Mouse (Mus musculus): ENCODE results near the gene Cdc42ep3.

The Cdc42ep3 gene

GRCm38 (mm10) chr17:79345001-79345709, 9.7 kb downstream of the Cdc42ep3 start:
- no peak for DNase-seq (ENCODE audit: low read depth, low spot score)

- no peak for DNase-seq (ENCODE audit: low read depth, low spot score)
These were observed 11.5 kb downstream of the Cdc42ep3 start for GRCm38 (mm10) chr17:79343334-79343946.

- no peak for DNase-seq (ENCODE audit: low read depth, low spot score)
These were observed 12.1 kb downstream of the Cdc42ep3 start for GRCm38 (mm10) chr17:79342639-79343333.

- no peak for DNase-seq (ENCODE audit: low read depth, low spot score)
These were observed 12.9 kb downstream of the Cdc42ep3 start for GRCm38 (mm10) chr17:79341946-79342470.

GRCm38 (mm10) chr17:79337494-79337893, 17.4 kb downstream of the Cdc42ep3 start:
- no peak for DNase-seq (ENCODE audit: low read depth, low spot score)

DNA sequence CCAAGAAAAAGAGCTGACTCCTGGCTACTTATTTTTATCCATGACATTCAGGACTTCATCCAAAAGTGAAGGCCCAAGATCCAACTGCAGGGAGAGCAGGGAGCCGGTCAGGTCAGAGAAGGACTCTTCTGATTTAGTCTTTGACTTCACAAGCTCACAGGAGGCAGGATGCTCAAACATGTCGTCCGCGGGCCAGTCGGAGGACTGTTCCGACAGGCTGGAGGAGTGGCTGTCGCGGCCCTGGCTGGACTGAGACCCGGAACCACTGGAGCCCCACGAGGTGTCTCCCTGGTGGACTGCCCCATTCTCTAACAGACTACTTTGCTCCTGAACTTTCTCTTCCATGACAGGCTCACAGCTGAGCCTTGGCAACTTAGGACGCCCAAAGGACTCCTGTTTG, 20.2 kb downstream of the Cdc42ep3 start:
- no peak for DNase-seq (ENCODE audit: low read depth, low spot score)

DNA sequence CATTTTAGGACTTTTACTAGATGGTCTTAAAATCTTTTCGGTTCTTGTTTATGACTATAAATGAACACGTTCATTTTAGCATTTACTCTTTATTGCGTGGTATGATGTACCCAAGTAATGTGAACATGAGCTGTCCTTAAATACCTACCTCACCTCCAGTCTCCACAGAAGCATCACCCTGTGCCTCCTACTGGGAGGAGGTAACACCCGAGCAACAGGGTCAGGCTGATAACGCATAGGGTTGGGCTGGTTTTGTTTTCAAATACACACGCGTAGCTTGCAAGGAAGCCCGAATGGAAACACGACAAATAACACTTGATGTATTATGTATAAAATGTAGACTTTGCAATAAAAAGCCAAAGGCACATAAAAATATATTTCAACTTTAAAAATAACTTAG, 21.2 kb downstream of the Cdc42ep3 start:
- DNase-seq (ENCODE audit: low read depth, low spot score) = no peak

GRCm38 (mm10) chr17:79332864-79333263, 22.0 kb downstream of the Cdc42ep3 start:
- DNase-seq (ENCODE audit: low read depth, low spot score) = no peak

DNA sequence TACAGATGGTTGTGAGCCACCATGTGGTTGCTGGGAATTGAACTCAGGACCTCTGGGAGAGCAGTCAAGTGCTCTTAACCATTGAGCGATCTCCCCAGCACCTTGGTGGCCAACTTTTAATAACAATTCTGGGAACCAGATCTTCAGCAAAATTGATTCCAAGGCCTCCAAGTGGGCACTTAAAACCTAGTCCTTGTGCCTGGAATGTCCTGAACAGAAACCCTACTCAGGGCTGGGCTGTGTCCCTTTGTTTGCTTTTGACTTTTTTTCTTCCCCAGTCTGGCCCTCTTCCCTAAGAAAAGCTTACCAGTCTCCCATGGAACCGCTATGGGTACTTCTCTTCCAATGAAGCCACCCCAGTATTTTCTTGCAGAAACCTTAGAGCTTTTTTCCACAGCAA, 24.5 kb downstream of the Cdc42ep3 start:
- DNase-seq (ENCODE audit: low read depth, low spot score) = no peak

DNA sequence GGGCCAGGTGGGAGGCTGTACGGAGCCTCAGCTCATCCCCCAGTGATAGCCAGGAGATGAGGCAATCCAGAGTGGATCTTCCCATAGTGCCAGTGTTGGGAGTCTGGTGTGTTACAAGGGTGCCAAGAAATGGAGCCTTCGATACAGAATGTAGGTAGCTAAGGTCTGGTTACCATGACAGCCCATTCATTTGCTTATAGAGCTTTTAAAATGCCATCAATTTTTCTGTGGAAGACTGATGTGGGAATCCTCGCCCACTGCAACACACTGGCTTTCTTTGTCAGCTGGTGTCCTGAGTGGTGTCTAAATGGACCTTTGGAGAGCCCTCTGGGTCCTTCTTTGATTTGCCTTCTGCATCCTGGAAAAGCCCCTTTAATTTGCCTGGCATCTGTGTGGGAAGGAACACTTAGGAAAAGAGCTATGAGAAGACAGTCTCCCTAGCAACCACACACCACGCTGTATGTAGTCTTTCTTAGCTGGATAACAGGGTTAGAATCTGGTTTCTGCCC, 28.0 kb downstream of the Cdc42ep3 start:
- no peak for DNase-seq (ENCODE audit: low read depth, low spot score)

DNA sequence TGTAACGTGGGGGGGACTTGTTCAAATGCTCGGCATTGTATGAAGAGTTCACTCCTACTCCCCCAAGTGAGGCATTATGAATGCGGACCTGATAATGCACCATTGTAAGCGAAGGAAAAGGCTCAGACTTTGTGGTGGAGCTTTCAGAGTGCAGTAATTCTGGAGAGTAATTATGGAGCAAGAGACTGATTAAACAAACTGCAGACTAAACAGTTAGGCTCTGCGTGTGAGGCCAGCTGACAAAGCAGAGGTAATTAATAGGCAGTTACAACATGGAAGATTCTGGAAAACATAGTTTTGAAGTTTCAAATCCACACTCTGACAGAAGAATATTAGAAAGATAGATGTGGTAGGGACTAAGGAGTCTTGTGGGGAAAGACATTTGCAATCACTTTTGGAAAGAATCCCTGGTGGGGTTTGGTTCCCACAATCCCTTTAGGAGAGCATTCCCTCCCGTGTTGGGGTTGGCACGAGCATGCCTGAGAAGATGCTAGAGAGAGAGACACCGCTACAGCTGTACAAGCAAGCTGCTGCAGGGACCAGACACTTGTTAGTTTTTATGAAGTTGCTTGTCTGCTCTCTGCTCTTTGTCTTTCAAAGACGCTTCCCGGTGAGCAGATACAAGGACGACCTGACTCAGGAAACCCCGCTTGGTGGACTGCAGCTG, 37.7 kb downstream of the Cdc42ep3 start:
- no peak for DNase-seq (ENCODE audit: low read depth, low spot score)

GRCm38 (mm10) chr17:79315415-79316094, 39.3 kb downstream of the Cdc42ep3 start:
- no peak for DNase-seq (ENCODE audit: low read depth, low spot score)

DNA sequence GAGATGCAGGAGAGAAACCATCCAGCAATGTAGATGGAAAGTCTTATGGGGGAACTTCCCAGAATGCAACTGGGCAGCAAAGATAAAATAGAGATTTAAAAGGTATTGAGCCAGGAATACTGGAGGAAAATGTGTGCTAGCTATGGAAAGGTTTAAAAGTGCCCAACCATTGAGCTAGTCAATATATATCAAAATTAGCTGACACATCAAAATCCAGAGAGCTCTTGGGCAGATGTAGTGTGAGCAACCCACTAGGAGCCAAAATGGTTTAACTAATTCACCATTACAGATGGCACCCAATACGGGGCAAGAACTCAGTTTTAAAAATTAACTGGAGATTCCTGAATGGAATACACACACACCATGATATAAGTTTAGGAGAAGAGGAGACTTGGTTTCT, 44.4 kb downstream of the Cdc42ep3 start:
- DNase-seq (ENCODE audit: low read depth, low spot score) = no peak

DNA sequence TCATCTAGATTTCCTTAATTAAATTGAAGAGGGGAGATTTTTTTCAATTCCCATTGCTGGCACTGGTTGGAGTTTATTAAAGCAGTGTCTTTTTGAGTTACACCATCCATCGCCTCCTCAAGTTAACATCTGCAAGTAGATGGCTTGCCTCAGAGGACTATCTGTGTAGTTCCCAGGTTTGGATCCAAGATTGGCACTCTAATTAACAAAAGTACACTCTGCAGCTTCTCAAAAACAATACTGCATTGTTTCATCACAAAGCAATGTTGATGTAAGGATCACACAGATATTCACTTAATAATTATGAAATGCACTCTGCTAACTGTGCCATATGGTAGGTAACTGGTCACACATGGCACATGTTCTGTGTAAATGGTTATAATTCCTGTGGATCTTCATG, 45.4 kb downstream of the Cdc42ep3 start:
- DNase-seq (ENCODE audit: low read depth, low spot score) = no peak

DNA sequence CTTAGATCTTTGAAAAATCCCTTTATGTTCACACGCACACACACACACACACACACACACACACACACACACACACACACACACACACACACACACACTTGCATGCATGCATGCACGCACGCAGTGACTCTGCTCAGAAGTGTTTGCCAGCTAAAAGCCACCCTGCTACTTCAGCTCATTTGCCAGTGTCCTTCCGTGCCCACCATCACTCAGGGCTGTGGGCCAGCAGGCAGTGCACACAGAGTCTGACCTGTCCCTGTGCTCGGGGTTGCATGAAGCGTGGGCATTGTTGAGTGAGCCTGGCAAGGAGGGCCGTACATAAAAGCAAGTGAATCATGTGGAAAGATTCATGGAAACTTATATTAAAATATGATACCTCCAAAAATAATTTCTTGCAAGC, 49.2 kb downstream of the Cdc42ep3 start:
- no peak for DNase-seq (ENCODE audit: low read depth, low spot score)

DNA sequence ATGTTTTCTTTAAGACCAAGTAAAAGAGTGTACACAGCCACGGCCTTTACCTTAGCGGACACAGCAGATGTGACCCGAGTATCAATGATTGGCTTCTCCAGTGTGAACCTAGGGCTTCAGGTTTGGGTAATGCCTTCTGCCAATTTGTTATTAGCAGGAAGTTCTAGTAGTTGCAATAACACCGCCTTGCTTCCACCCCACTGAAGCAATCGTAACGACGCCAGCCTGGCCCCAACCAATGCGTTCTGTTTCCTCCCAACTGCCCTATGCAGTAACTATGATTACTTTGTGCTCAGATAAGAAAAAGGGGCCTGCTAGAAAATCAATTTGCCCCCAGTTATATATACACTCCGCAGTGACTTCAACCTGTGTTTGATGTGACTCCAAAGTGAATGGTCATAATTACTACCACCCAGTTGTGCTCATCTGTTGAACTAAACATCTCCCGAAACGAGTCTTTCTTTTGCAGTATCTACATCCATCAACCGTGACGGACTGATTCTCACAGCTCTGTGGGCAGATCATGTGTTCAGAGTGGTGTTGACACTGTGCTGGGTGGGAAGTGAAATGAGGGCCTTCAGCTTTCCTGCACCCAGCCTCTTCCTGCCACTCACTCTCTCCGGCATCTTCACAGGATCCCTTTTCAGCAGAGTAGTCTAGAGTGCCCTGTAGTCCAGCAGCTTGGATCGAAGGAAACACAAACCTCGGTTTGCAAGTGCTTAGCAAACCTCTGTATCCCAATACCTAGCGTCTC, 51.0 kb downstream of the Cdc42ep3 start:
- DNase-seq (ENCODE audit: low read depth, low spot score) = no peak

DNA sequence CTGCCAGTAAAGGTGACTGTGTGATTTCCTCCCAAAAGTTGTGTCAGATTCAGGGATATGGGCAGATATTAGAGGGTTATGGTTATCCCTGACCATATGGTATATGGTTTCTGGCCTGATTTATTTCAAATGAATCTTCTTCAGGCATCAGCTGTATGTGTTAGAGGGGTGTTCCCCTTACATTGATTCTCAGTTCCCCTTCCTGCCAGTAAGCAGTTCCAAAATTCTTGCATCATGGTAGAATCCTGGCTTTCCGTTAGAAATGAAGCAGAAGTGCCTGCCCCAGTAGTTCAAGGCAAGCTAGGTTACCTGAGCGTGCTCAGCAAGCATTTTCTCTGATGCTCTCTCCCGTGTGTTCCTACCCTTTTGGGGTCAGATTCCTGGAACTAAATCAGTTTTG, 51.7 kb downstream of the Cdc42ep3 start:
- no peak for DNase-seq (ENCODE audit: low read depth, low spot score)

GRCm38 (mm10) chr17:79299925-79300324, 55.0 kb downstream of the Cdc42ep3 start:
- no peak for DNase-seq (ENCODE audit: low read depth, low spot score)

- DNase-seq (ENCODE audit: low read depth, low spot score) = no peak
These were observed 55.9 kb downstream of the Cdc42ep3 start for GRCm38 (mm10) chr17:79298968-79299367.

- no peak for DNase-seq (ENCODE audit: low read depth, low spot score)
These were observed 59.0 kb downstream of the Cdc42ep3 start for GRCm38 (mm10) chr17:79295926-79296325.

GRCm38 (mm10) chr17:79291672-79292071, 63.2 kb downstream of the Cdc42ep3 start:
- DNase-seq (ENCODE audit: low read depth, low spot score) = no peak

Data from forelimb bud, embryonic 11.5 days (tissue).